Mouse (Mus musculus): ENCODE results near the gene Inpp1.
A peak's percentile ranks its signal among the peaks of the same experiment; 100 is the strongest.
"Not testable (repeated sequence)": the region's sequence is repeated elsewhere in the genome, so short reads cannot be mapped to it uniquely, and the experiment has no call there.

The Inpp1 gene

DNA sequence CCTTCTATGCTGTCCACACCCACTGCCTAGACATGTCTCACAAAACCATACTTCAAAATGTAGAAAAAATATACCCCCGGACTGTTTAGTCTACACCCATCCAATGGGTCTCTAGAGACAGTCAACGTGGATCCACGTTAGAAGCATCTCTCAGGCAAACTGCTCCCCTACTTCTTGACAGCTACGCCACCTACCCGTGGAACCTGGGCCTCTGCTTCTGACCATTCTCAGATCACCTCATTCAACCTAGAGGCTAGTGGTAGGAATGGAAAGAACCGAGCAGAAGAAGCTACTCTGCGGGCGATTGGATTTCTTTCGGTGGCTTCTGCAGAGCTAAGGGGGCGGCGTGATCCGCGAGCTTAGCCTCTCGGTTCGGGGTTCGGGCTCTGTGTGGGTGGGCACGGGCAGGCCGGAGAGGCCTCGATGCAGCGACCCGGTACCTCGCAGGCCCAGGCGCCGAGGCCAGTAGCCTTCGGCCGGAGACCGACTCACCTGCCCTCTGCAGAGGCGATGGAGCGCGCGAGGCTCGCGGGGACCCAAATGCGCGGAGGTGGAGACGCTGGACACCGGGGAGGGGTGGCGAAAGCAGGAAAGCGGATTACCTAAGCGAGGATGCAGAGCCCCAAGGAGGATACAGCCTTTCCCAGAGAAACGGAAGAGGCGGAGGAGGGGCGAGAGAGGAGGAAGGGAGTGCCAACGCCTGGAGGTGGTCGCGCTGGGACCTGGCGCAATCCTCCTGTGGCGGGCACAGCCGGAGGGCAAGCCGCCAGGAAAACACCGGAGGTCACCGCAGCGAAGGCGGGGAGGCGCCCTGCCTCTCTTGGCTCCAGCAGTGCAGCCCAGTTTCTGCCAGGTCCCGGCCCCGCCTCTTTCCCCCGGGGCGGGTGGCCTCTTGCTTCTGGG is at the start of gene Inpp1:
Inpp1 (minus strand) TSS at position 779 of the 903 bp plus-strand sequence.
- peak; percentile 68 to 86 for DNase-seq (ENCODE audit: low spot score in 2 of 2)

DNA sequence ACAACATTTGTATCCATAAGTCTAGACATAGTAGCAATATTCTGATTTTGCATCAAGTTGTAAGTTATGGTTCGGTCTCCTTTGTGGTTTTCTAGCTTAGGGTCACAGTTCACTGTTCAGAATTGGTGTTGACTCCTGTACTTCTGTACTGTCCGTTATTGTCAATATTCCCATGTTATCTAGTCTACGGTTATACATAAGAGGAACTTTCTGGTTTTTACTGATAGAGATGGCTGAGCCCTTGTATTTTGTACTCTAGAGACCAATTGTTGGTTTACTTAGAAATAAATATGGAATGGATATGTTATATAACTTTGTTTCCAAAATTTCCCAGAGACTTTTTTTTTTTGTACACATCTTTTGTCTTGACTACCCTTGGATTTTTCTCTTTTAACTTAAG is 48.5 kb upstream of the Inpp1 start:
- DNase-seq (ENCODE audit: low spot score in 2 of 2), result no peak

DNA sequence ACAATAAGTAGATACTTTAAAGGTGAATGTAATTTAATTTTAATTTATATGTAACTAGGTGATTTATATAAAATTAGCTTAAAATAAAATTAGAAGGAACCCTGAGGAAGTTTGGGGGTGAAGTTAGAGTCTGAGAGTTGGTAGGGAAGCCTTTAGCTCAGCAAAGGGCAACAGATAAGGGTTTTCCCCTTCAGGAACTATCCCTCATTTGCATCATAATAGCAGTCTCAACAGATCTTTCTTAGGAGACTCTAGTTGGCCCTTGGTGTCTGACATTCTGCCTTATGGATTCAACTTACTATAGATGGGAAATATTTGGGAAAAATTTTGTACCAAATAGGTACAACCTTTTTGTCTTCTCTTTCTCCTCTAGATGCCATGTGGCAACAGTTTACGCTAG is 46.7 kb upstream of the Inpp1 start:
- DNase-seq (ENCODE audit: low spot score in 2 of 2), result no peak

DNA sequence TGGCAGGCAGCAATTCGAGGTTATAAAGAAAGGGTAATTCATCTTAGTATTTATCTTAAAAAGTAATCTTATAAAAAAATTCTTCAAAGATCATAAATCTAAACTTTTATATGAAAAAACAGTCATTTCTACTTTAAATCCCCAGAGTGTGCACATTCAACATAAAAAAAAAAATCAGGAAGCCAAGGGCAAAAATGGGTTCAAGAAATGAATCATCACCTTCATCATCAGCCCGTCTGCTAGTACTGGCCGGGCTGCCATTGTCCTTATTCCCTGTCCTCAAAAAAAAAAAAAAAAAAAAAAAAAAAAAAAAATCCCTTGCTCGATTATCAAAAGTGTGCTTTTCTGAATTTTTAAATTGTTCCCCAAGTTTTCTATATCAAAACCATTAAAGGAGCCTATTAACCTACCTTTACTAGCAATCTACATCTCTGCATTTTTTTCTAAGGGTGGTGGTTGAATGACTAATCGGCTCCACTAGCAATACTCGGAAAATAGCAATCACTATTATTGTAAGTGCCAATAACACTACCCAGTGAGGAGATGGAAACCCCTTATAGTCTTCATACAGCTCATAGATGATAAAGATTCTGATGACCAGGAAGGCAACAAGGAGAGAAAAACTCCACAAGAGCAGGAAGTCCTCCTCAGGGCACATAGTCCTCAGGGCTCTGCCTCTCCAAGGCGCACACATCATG is 38.6 kb upstream of the Inpp1 start:
- DNase-seq (ENCODE audit: low spot score in 2 of 2), result no peak

DNA sequence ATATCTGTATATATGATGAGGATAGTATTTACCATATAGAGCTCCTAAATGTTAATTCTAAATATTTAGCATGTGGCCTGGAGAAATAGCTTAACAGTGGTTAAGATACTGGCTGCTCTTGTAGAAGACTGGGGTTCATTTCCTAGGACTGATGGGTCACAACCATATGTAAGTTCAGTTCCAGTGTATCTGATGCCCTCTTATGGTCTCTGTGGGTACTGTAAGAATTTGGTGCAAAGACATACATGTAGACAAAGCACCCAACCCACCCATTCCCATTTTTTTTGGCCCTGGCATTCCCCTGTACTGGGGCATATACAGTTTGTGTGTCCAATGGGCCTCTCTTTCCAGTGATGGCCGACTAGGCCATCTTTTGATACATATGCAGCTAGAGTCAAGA is 36.5 kb upstream of the Inpp1 start:
- DNase-seq (ENCODE audit: low spot score in 2 of 2), result not testable (repeated sequence)

DNA sequence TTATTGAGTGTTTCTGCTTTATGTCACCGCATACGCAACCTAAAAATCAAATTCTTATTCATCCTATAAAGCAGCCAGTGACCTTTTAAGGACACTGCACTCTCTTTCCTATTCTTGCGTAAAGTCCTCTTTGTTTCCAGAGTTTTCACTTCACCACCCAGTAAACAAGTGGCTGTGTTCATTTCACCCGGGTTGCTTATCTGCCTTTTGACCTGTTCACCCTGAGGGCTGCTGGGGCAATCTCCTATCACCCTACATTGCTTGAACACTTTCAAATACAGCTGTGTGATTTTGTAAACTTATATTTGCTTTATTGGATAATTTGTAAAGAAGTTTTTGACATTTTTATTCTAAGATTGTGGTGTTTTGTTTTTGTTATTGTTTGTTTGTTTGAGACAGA is 31.9 kb upstream of the Inpp1 start:
- no peak for DNase-seq (ENCODE audit: low spot score in 2 of 2)

DNA sequence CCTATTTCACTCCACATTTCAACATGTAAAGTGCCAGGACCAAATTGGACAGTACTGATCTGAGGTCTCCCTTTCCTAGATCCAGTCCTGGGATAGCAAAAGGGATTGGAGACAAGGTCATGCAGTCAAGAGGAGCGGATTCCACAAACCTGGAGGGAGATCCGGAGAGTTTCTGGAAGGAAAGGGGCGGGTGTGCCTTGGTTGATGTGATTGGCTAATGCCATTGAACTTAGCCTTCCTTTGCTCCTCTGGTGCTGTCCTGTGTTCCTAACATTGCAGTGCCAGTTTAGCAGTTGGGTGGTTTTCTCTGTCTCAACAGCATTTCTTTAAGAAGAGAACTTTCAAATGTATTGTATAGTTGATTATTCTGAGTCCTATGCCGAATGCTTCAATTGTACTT is 29.1 kb upstream of the Inpp1 start:
- no peak for DNase-seq (ENCODE audit: low spot score in 2 of 2)

DNA sequence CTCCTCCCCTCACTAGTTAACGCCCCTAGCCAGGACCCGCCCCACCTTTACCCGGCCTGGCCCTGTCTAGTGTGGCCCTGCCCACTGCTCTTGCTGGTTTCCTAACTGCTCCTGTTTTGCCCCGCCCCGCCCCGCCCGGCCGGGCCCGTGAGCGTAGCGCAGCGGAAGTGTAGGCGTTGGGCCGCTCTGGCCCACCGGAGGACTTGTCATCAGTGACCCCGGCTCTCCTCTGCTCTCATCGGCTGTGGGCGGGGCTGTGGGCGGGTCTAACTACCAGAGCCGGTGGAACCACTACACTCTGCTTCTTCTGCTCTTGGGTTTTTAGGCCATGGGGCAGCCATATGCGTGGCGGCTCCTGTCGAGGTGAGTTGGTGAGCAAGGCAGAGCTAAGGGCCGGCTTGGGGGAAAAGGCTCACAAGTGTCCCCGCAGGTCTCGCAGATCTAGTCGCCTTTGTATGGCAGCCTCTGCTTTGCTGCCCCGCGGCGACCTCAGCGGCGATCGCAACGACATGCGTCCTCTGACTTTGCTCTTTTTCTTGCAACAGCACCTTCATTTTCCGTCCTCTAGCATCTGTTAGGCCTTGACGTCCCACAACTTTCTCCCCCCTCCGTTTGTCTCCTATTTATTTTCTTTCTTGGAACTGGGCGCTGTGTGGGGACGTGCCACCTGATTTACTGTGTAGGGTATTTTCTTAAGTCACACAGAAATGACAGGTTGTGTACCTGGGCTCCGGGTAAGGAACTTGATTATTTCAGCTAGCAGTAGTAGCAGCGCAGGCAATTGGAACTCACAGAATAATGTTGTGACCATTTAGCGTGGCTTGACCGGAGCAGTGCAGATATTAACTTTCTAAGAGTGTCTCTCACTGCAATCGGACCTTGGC is 27.5 kb upstream of the Inpp1 start, which contains the start of gene Hibch:
Hibch (plus strand) TSS at position 148 of the 884 bp plus-strand sequence.
- DNase-seq (ENCODE audit: low spot score in 2 of 2), result peak; percentile 98 to 99

DNA sequence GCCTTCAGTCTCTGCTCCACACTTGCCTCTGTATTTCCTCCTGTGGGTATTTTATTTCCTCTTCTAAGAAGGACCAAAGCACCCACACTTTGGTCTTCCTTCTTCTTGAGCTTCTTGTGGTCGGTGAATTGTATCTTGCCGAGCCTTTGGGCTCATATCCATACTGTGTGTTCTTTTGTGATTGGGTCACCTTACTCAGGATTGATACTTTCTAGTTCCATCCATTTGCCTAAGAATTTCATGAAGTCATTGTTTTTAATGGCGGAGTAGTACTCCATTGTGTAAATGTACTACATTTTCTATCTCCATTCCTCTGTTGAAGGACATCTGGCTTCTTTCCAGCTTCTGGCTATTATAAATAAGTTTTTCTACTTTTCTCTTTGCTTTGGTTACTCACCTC is 26.9 kb upstream of the Inpp1 start:
- DNase-seq (ENCODE audit: low spot score in 2 of 2), result peak in 1 of 2 experiments; percentile 4

DNA sequence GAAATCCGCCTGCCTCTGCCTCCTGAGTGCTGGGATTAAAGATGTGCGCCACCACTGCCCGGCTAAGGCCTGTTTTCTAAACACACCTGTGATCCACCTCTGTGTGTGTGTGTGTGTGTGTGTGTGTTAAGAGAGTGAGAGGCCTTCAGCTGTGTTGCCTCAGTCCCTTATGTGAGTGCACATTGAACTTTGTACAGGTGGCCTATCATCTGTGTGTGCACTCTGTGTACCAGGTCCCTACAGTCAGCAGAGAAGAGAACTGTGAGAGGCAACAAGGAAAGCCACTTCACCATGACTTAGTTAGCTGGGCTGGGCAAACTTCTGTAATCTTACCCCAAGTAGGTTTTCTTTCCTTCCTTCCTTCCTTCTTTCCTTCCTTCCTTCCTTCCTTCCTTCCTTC is 21.6 kb upstream of the Inpp1 start:
- DNase-seq (ENCODE audit: low spot score in 2 of 2), result no peak

DNA sequence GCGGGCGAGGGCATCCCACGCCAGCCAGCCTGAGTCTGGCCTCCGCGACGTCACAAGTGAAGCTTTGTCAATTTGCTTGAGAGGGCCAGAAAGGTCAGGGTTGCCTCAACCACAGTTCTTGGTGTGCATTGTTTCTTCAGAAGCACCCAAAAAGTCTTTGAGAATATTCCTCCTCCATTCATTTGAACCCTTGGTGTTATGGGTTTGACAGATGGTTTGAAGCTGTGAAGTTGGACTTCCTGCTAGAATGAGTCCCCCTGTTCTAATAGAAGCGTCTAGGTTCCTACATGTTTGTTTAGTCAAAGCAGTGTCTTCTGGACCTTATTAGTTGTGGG is 292 bp upstream of the Inpp1 start:
- DNase-seq (ENCODE audit: low spot score in 2 of 2), result no peak

DNA sequence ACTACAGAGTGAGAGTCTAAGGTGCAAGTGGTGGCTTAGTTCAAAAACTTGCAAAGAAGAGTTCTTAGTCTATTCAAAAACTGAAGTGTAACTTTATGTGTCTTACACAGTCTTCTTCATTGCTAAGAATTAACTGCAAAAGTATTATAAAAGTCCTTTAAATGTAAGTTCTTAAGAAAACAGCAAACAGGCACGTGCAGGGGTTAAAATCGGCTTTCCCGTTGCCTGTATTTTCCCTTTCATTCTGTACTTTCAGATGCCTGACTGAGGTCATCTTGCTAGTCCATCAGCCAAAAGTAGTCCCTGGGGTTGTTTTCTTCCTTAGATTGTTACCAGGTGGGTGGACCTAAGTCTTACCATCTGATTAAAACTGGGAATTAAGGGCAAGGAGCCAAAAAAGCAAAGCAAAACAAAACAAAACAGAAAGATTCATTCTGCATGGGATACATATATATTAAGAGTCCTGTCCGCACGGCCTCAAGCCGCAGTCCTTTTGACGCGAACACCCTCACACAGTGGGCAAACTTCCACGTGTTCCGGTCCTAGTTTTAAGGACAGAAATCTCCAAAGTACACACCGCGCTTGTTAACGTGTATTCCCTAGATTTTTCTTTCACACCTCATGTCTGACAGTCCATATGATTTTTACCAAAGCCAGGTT is 1.1 kb downstream of the Inpp1 start:
- DNase-seq (ENCODE audit: low spot score in 2 of 2), result no peak

DNA sequence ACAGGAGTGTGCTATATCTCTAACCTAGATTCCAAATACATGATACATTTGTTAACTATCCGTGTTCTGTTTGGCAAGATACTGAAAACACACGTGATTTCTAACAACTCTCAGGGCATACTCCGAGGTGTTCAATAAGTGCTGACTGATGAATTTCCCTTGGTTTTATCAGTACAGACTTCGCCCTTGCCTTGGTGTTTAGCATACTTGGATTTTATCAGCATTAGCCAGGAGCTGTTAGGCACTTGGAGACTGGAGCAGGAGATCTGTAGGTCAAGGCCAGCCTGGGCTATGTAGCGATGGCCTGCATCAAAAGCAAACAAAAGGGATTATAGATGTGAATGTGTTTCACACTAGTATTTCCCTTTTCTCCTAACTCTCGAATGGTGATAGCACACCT is 9.0 kb downstream of the Inpp1 start:
- DNase-seq (ENCODE audit: low spot score in 2 of 2), result no peak

DNA sequence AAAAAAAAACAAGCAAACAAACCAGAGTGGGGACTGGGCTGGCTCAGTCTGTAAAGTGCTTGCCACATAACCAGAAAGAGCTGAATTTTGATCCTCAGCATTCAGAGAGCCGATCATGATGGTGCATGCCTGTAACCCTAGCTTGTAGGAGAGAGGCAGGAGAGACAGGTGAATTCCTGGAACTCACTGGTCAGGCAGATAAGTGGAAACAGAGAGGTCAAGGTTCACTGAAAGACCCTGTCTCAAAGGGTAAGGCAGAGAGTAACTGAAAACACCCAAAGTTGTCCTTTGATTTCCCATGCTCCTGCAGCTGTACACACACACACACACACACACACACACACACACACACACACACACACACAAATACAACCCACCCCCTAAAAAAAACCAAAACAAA is 12.4 kb downstream of the Inpp1 start:
- DNase-seq (ENCODE audit: low spot score in 2 of 2), result no peak

DNA sequence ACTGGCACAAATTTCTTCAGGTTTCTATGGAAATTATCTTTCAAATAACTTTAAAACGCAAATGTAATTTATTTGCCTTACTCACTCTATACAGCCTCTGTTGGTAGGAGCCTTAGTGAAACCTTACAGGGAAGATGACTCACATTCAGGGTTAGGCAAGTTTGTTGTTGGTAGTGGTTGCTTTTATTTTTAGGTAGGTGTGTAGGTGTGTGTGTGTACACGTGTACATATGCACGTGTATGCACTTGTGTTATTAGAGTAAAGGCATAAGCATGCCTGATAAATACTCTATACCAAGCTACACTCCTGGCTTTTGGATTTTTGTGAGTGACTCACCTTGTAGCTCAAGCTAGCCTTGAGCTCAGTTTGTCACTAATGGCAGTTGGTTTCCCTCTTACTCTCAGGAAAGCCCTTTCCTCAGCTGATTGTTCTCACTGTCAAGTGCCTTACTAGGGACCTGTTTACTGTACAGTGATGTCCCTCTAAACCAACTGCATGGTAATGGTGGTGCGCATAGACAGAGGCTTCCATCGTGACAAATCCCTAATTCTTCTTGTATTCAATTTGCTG is 15.0 kb downstream of the Inpp1 start:
- DNase-seq (ENCODE audit: low spot score in 2 of 2), result no peak

DNA sequence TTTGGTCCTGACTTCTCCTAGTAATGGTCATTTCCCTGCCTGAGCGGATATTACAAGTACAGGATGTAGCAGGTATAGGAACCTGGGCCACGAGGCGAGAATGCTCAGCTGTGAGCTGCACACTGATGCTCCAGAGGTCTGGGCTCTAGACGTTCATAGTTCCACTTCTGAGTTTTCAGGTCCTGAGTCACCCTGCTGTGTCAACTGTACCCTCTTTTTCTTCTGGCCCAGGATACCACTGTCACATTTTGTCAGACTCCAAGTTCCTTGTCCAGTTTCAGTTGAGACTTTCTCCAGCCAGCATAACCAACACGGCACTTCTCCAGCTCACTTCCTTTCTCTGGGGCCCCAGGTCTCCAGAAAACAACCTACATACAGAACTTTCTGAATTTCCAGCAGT is 15.8 kb downstream of the Inpp1 start:
- DNase-seq (ENCODE audit: low spot score in 2 of 2), result no peak

DNA sequence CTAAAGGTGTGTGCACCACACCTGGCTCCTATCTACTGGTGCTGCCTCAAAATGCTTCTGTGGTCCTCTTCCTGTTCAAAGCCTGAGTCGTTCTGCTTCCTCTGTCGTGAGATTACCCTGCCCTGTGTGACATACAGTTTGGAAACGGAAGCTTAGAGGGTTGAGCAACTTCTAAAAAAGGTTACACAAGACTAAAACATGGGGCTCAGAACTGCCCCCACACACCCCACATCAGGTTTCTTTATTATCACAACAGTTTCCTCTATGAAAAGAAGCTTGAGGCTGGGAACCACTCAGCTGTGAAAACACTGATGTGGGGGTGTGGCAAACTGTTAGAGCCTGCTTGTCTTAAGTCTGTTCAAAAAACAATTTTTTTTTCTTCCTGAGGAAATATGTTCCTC is 17.1 kb downstream of the Inpp1 start:
- DNase-seq (ENCODE audit: low spot score in 2 of 2), result no peak

DNA sequence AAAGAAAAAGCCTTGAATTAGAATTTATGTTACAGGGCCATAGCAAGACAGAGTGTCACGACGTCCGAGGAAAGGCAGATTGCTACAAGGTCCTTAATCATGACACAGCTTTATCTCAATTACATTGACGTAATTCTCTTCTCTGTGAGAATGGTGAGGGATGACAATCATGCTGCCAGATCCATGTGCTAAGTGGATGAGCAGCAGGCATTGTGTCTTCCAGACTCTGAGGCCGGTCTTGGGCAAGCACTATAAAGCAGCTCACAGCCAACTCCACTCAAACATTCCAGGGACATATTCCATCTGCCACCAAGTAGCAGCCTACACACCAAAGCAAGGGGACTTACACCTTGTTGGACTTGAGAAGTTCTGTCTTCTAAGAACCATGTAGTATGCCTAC is 17.7 kb downstream of the Inpp1 start:
- no peak for DNase-seq (ENCODE audit: low spot score in 2 of 2)

DNA sequence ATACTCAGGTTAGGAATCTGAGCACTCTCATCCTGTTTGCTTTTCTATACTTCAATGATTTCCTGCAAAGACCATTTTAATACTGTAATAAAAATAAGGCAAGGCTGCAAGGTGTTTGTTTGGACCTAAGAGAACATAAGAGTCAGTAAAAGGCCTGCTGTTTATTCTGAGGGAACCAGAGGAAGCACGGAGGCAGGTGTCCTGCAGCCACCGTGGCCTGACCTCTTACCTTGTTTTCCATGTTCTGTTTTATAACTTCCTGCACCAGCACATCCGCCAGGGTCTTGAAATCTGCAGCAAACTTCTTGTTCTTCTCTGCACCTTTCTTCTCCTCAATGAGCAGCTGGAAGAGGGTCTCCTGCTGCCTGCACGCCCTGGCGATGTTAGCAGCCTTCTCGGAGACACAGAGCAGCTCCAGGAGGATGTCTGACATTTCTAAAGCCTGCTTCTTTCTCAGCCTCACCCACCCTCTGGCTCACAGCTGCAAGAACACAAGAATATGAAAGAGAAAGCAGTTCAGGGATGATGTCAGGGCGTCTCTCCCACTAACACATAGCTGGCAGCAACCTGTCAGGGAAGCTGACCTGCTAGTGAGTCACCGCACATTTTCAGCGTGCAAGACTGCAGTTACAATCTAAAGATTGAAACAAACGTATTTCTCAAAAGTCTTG is 18.3 kb downstream of the Inpp1 start:
- DNase-seq (ENCODE audit: low spot score in 2 of 2), result peak; percentile 23 to 39

DNA sequence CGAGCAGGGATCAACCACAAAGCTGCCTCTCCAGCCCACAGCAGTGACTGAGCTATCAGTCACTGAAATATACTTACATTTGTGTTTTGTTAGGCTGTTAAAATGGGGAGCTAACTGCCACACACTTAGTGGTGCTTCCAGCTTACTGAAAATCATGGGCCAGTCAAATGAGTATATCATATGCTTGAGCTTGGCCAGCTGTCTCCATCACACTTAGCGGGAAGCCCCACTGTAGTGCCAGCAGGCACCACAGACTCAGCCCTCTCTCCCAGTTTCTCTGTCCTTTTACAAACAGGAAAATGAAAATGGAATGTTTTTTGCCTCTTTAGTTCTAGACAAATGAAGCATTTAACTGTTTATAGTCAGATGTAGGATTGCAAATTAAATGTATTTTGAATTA is 21.6 kb downstream of the Inpp1 start:
- no peak for DNase-seq (ENCODE audit: low spot score in 2 of 2)

DNA sequence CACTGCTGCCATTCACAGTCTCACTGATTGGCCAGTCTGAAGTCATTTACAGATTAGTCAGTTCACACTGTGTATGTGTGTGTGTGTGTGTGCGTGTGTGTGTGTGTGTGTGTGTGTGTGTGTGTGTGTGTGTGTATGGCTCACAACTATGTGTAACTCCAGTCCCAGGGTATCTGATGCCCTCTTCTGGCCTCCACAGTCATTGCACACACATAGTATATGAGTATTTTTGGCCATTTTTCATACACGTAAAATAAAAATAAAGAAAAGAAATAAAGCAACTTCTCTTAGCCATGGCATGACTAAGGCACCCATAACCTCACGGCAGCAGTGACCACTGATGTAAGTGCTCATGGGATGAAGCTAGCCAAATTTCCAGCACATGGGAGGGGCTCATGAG is 23.8 kb downstream of the Inpp1 start:
- DNase-seq (ENCODE audit: low spot score in 2 of 2), result no peak
